Mouse (Mus musculus): Measurements from ENCODE around the gene Crtc2.

The Crtc2 gene

DNA sequence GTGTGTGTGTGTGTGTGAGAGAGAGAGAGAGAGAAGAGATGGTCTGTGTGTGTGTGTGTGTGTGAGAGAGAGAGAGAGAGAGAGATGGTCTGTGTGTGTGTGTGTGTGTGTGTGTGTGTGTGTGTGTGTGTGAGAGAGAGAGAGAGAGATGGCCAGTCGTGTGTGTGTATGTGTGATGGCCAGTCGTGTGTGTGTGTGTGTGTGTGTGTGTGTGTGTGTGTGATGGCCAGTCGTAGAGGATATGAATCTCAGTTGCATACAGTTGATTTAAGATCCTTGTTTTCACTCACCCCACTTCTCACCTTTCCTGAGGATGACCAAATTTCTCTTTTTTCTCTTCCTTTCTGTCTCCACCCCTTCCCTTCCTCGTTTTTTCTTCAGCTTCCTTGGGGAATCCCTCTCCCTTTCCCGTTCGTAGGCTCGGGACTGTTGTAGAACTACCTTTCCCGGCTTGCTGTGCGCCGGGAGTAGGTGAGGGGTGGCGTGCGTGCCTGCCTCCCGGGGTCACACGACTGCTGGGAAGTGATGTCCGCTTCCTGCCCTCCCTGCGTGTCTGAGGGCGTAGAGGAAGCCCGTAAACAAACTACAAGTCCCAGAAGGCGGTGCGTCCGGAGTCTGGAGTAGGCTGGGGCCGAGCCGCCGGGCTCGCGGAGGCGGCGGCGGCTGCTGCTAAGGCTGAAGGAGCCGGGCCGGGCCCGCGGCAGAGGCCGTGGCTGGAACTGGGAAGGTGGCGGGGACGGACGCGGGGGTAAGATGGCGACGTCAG, at the start of gene Crtc2:
TSS of gene Crtc2 (plus strand) at position 511 of the 766 bp plus-strand sequence.
- DNase-seq = peak; percentile 95

DNA sequence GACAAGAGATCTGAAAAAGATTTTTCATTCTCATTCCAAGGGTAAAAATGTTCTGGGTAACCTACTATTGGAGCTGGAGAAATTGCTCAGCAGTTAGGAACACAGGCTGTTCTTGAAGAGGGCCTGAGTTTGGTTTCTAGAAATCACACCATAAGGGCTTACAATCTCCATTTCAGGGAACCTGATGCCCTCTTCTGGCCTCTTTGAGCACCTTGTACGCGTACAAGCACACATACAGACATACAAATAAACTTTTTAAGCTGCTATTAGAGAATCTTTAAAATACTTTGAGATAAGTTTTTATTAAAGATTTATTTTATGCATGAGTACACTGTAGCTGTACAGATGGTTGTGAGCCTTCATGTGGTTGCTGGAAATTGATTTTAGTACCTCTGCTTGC, 49.4 kb upstream of the Crtc2 start:
- no peak for DNase-seq

DNA sequence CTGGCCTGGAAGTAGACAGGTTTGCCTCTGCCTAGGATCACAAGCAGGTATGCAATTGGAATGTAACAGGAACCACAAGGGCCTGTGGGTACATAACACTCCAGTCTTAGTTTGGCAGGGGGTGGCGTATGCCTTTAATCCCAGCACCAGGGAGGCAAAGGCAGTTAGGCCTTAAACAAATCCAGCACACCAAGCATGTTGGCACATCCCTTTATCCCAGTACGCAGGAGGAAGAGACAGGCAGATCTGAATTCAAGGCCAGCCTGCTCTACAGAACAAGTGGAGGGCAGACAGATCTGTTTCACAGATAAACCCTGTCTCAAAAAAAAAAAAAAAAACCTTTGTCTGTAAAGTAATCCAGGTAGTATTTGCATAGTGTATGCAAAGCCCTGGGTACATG, 45.3 kb upstream of the Crtc2 start:
- DNase-seq = no peak

DNA sequence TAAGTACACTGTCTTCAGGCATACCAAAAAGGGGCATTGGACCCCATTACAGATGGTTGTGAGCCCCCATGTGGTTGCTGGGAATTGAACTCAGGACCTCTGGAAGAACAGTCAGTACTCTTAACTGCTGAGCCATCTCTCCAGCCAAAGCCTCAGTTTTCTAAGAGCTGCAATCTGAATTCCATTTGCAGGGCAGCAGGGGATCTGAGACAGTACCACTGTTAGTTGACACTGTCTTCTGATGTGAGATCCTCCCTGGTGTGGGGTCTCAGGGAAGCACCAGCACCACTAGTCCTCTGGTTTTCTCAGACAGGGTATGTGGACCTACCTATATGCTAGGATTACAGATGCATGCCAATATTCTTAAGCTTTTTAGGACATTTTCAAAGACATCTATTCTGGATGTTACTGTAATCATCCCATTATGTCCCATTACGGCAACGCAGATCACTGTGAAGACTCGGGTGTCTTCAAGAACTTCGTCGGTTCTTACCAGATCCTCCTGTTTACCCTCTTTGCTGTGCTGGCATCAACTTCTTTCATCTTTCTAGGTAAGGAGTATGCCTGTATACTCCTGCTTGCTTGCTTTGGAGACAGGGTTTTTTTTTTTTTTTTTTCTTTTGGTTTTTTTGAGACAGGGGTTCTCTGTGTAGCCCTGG, 43.9 kb upstream of the Crtc2 start:
- DNase-seq = no peak

DNA sequence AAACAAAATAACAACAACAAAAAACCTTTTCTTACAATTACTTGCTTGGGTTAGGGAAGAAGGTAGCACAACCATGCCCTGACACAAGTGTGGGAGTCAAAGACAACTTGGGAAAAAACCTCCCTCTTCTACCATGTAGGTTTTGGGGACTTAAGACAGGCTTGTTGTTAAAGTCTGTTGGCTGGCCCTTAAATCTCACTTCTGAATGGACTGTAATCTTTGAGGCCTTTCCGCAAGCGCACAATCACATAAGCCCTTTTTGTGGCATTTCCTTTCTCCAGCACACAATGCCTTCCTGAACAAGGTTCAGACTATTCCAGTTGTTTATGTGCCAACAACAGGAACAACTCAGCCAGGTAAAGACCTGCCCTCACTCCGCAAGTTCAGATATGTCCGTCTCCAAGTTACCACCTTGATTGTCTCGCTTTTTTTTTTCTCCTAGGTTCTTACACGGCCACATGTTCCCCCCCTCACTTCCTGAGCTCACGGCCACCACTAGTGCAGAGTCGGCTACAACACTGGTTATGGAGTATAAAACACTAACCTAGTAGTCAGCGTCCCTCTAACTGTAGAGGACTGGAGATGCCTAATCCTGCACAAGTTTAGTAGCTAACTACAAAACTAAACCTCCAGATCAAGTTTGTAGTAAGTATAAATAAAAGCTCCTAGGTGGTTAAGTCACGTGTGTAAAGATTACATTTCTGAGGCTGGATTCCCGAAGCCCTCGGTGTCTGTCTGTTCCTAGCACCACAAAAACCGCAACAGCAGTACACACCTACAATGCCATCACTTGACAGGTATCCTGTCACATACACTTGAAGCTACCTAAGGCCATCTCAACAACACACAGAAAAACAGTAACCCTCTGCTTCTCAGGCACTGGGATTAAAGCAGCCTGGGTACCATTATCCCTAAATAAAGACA, 42.2 kb upstream of the Crtc2 start:
- no peak for DNase-seq

DNA sequence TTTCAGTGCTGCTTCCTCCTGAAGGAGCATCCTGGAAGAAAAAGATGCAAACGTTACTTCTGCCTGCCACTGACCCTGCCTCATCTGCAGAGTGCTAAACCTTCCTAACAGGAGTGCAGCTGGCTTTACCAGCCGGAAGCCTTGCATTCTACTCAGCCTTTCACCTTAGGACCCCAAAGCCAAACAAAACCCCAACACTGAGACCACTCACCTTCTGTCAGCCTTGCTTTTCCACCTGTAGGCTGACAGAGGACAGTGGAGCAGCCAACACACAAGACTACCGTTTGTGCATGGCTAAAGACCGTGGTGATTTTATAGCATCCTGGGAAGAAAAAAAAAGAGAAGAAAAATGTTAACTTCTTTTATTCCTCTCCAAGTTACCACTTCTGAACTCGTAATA, 41.2 kb upstream of the Crtc2 start:
- DNase-seq = no peak

DNA sequence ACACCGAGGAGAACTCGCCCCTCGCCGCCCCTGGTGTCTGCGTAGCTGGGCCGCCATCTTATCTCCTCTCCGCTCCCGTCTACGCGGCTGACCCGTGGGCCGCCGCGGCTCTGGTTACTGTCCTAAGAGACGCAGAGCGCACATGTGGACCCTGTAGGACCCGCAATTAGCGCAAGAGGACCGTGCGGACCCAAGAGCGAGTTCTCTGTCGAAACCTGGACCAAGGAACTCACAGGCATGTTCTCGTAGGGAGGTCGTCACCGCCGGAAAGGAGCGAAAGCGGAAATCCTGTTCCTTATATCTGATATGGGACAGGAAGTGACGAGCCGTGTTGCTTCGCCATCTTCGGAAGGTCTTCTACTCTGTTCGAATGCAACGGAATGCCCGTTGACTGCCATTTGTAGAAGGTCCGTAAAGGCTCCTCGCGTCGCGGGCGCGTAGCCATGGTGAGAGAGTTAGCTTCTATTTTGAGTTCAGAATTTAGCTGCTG, 40.5 kb upstream of the Crtc2 start, which contains the start of the genes Rps27 and Rab13:
TSS of gene Rps27 (minus strand) at position 275 of the 490 bp plus-strand sequence.
TSS of gene Rab13 (plus strand) at position 319 of the 490 bp plus-strand sequence.
- DNase-seq = peak; percentile 89

DNA sequence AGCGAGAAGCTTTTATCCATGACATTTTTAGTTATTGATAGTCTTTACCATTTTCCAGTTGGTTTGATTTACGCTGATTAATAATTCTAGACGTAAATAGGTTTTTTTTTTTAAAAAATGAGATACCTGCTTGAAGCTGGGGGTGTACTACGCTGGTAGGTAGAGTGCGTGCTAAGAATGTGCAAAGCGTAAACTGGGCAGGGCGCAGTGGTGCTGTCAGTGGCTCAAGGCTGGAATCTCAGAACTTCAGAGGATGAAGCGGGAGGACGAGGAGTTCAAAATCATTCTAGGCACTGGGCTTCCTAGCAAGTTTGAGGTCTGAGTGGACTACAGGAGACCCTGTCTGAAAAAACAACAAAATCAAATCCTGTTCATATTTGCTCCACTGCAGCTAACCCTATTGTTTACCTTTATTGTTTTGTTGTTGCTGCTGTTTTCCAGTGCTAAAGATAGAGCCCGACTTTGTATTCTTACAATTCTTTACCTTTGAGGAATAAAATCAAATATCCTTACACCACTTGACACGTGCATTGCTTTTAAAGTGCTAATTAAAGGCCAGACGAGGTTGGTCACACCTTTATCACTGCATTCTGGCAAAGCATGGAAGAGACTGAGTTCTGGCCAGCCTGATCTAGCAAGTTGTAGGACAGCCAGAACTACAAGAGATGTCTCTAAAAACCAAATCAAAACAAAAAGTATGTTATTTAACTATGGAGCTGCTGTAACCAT, 39.8 kb upstream of the Crtc2 start:
- peak; percentile 24 for DNase-seq

DNA sequence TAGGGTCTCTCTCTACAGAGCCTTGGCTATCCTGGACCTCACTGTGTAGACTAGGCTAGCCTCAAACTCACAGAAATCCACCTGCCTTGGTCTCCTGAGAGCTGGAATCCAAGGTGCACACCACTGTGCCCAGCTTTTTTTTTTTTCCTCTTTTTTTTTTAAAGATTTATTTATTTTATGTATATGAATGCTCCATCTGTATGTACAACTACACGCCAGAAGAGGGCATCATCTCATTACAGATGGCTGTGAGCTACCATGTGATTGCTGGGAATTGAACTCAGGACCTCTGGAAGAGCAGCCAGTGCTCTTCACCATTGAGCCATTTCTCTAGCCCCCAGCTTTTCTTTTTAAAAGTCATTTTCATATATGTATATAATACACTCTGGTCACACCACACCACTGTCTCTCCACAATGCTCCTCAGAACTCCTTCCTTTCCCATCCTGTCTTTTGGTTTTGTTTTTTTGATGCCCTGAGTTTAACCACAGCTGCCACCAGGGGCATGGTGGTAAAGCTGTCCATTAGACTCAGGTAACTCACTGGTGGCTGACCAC, 38.1 kb upstream of the Crtc2 start:
- no peak for DNase-seq

DNA sequence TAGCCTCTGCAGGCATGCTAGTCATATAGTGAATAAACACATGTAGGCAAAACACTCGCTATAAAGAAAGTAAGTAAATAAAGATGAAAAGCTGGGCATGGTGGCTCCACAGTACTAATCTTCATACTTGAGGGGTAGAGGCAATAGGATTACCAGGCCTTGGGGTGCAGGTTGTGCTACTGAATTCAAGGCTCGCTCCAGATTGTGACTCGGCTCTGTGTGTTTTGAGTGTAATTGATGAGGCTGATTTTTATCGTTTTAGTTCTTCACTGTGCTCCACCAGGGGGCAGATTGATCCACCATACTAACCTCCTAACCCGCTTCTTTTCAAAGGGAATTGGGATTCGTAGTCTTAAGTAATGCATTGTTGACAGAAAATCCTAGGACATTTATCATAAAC, 33.9 kb upstream of the Crtc2 start:
- peak; percentile 41 for DNase-seq

DNA sequence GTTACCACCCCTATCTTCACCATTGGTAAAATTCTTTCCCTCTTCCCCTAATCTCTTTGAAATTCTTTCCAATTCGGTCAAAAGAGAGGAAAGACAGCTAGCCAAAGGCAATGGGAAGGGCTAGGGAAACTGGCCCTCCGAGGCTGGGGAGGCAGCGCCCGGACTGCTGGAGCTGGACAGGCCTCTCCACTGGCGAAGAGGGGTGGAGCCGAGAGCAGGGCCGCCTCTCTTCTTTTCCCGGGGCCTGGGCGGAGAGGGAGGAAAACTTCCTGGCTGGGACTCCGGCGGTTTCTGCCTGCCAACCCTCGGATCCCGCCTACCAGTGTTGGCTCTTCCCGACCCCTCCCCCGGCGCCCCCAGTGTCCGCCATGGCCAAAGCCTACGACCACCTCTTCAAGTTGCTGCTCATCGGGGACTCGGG, 33.4 kb upstream of the Crtc2 start:
- peak; percentile 79 for DNase-seq

DNA sequence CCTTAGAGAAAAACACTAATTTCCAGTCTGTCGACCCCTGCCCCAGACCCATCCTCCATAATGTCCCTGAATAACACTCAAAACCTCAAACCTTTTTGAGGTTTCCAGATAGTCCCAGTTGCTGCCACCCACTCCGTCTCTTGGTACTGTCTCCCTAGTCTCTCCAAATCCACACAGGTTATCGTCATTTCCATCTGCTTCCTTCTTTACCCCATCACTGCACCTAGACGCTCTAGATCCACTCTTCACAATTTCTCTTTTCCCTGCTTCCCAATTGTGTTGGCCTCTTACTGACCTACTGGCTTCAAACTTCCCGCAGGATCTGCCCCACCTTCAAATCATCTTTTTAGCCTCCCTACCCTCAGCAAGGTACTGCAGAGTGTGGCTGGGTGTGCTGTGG, 32.8 kb upstream of the Crtc2 start:
- DNase-seq = no peak

DNA sequence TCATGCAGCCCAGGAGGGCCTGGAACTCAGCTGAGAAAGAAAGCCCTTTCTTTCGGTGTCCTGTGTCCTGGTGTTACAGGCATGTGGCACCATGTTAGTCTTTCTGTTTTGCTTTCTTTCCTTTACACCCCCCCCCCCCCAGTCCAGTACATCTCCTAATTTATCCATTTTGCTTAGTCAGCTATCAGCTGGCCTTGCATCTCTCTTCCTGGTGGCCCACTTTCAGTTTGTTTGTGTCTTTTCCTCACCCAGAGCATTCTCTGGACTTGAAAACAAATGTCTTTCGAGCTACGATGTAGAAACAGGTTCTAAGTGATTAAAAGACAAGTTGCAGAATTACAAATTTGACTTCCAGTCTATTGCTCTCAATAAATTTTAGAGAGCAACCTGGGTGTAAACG, 31.5 kb upstream of the Crtc2 start:
- DNase-seq = no peak

DNA sequence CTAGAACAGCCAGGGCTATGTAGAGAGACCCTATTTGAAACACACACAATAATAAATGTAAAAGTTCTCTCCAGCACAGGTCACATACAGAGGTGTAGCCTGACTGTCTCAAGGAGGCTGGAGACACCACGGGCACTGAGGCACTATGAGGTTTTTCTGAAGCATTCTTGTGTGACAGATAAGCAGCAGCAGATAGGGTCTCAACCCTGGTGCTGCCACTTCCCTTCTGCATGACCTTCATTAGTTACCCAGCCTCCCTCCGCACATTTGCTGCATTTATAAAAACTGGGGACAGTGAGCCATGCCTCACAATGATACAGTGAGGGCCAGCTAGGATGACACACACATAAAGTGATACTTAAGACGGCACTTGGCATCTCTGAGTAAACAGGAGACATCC, 31.0 kb upstream of the Crtc2 start:
- DNase-seq = no peak

DNA sequence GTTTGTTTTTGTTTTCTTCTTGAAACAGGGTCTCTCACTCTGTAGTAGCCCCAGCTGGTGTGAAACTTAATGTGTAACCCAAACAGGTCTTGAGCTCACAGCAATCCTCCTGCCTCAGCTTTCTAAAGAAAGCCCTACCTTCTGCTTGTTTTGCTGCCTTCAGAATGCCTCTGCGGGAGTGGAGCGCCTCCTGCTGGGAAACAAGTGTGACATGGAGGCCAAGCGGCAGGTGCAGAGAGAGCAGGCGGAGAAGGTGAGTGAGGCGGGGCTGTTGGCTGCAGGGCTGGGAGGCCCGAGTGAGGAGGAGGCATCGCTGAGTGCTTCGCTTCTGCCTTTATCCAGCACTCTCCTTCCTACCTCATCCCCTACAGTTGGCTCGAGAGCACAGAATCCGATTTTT, 29.6 kb upstream of the Crtc2 start:
- no peak for DNase-seq

DNA sequence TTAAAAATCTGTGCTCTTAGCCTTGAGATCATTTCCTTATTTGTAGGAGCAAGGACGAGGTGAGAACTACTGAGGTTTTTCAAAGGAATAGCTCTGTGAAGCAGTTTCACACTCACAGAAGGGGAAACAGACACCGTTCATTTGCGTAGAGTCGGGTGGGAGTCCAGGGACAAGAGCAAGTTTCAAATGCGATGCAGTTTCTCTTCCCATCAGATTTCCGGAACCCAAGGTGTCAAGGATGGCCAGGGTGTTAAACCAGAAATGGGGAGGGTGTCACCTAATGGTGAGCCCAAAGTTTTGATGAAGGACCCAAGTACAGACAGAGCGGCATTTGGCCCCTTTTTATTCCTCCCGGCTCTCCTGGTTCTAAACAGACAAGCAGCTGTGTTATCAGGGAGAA, 22.9 kb upstream of the Crtc2 start:
- DNase-seq = no peak

DNA sequence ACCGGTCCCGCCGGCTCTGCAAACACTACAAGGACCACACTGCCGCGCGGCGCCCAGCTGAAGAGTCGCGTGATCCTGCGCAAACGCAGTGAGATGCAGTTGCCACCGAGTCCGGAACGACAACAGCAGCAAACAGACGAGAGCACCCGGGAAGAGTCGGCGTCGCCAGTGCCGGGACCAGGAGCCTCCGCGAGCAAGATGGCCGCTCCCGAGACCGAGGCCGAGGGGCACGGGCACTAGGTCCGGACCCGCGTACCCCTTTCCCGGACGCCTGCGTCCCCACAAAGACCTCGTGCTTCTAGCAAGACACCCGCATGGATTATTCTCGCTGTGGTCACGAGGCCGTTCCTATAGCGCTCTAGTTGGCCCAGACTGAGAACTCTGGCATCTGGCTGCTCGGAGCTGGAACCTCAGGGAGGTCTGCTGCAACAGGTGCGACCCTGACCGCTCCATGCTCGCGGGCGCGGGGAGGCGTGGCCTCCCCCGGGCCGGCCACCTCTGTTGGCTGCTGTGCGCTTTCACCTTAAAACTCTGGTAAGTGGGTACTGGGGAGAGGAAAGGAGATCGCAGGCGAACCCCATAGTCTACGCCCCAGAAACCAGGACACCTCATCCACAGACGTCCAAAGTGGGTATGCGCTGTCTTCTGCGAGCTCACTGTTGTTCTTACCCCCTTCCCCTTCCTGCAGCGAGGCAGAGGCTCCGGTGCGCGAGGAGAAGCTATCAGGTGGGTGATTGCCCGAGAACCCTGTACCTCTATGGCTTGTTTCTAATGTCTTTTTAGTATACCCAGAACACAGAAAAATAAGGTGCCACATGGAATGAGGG, 22.2 kb upstream of the Crtc2 start, which contains the start of gene Jtb:
TSS of gene Jtb (plus strand) at position 91 of the 827 bp plus-strand sequence.
- peak; percentile 90 for DNase-seq

DNA sequence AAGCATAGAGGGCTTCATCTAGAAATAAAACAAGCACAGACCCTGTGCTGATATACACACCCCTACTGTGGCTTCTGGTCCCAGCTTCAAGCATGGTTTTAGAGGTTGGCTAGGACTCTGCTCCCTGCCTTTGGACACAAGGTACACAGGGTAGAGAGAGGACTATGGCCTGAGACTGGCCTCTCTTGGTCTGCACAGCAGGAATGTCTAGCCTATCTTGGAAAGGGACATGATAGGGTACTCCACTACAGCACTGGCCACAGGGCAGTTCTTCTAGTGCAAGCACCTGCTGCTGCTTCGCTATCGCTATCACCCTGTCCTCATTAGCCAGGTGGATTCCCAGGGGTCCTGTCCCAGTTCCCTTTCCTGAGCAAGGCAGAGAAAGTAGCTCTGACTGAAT, 12.7 kb upstream of the Crtc2 start:
- no peak for DNase-seq

DNA sequence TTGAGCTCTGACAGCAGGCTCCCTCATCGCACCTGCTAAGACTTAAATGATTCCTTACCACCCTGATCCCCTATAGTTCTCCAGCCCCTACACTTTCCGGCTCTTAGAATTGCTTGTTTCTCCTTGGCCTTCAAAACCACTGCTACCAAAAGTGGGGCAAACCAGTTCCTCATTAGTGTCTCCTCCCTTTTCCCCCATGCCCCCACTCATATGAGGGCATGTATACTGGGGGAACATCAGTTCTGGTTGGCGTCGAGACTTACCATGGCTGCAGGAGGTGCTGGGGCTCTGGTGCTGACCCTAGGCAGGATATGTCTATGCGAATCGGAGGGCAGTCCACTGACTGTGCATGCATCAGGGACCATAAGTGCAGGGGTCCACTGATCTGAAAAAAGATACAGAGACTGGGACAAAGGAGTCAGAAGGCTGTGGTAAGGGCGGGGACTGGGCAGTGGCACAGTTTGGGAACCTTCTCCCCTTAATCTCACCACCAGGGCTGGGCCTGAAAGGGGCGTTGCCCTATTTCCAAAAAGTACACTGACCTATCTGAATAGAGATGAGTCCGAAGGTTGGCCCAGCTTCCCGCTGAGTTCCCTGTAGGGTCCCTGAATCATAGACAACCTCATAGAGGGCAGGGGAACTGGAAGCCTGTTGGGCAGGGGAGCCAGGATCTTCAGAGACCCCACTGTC, 12.1 kb upstream of the Crtc2 start:
- DNase-seq = no peak
